Mouse (Mus musculus) frontal cortex, adult (tissue): ENCODE measurements around the gene Grcc10.

Experiments used
- ATAC-seq: cut with Nextera tagmentation; 2 replicates; pipeline ENCODE4 v1.9.2; 2017; ENCODE audit warnings: mild to moderate bottlenecking, moderate library complexity, mixed read lengths; ENCODE audit not compliant: low TSS enrichment

The Grcc10 gene

DNA sequence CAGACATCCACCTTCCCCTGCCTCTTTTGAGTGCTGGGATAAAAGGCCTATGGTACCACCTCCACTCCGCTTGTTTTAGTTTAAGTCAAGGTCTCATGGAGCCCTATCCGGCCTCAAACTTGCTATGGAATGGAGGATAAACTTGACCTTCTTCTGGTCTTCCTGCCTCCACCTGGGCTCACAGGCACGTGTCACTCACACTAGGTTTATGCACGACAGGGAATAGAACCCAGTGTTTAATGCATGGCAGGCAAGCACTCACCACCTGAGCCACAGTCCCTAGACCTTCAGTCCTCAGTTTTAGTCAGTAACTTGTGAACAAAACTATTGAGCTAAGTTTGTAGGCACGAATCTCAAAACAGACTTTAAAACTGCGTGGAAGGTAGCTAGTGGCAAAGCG, 10.1 kb downstream of the Grcc10 start:
- no peak for ATAC-seq

DNA sequence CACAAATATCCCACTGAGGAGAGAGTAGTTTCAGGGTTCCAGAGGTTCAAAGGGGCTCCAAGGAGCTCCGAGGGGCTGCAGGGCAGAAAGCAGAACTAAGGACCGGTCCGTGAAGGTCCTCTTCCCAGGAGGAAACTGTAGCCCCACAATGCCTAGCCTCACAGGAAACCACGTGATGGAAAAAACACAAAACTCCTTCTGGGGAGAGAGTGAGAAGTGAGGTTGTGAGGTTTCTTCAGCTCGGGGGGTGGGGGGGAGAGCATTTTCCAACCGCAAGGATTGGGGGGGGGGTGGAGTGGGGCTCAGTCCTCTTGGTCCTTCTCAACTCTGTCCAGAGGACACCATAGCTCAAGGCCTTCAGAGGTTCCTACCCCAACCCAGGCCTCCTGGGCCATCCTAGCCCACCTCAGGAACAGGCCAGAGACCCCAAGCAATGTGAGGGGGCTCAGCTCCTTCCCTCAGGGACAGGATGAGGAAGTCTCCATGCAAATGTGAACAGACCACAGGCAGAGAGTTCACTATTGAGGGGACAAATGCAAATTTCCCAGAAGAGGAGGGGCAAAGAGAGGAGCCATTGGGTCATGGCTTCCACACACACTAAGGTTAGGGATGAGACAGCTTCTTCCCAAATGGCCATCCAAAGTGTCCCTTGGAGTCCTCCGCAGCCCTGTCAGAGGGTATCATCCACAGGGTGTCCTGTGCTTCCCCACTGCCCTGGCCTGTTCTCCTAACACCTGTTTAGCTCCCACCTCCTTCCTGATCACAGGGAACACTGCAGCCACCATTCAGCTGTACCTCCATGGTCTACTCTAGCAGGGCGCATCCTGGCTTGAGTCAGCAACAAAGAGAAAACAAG, 11.1 kb downstream of the Grcc10 start:
- ATAC-seq, result no peak

DNA sequence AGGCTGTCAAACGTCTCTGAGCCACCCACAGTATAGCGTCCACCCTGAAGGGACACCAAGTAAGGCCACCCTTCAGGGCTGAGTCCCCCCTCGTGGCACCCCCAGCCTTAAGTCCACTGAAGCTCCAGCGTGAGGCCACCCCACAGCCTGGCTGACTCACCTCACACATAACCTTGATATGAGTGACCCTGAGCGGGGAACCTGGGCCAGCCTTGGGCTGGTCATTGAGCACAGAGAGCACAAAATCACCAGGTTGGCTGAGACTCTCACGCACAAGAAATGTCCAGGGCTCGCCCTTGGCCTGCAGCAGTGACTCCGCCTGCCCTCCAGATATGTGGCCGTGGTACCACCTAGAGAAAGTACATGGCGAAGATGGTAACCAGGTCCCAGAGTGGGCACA, 12.6 kb downstream of the Grcc10 start:
- ATAC-seq, result no peak

DNA sequence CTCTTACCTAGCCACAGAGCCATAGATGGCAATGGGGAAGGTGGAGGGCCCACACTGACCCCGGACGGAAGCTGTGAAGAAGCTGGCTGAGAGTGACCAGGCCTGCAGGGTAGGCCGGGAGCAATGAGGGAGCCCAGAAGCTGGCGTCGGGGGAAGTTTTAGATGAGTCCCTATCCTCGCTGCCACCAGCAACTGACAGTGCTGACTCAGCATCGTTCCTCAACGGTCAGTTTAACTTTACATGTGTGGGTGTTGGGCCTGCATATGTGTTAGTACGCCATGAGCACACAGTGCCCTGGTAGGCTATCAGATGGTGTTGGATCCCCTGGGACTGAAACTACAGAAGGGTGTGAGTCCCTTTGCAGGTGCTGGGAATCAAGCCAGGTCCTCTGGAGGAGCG, 16.7 kb downstream of the Grcc10 start:
- no peak for ATAC-seq

DNA sequence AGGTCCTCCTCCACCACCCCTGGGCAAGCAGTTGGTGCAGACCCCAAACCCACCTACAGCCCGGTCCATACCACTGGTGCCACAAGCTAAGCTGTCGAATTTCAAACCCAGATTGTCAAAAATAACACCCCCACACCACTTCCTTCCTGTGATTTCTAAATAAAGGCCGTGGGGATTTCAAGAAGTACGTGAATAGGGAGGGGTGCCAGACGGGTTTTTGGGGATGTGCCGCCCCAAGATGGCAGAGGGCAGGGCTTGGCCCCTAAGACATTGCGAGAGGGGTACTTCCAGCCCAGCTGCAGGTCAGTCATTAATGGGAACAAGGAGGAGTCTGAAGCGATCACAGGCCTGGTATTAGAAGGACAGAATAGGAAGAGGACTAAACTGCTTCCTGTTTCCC, 17.6 kb downstream of the Grcc10 start:
- ATAC-seq, result no peak

DNA sequence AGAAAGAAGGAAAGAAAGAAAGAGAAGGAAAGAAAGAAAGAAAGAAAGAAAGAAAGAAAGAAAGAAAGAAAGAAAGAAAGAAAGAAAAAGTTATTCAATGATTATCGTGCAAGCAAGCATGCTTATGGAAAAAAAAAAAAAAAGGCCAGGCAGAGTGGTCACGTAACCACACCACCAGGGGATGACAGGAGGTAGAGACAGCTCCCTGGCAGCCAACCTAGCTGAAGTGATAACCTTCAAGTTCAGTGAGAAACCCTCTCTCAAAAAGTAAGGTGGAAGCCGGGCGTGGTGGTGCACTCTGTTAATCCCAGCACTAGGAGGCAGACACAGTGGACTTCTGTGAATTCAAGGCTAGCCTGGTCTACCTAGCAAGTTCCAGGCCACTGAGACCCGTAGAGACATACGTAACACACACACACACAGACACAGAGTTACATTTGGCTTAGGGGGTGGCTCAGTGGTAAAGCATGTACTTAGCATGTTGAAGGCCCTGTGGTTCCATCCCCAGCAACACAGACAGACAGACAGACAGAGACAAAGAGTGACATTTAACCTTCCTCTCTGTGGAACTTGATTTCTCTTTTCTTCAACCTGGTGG, 18.2 kb downstream of the Grcc10 start:
- ATAC-seq, result no peak

DNA sequence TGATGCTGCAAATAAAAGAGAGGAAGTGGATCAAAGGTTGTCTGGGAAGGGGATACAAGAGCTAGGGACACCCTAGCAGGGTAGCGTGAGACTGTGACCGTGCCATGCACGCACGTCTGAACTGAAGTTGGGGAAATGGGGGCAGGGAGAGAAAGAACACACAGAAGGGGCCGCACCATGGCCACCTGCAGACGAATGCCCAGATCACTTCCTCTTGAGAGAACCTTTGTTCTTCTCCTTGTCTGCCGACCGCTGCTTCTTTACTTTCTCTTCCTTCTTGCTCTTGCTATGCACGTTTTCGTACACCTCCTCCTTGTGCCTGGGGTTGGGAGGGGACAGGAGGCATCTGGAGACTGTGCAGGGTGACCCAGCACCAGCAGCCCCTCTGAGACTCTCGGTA, 20.3 kb downstream of the Grcc10 start:
- ATAC-seq, result no peak

DNA sequence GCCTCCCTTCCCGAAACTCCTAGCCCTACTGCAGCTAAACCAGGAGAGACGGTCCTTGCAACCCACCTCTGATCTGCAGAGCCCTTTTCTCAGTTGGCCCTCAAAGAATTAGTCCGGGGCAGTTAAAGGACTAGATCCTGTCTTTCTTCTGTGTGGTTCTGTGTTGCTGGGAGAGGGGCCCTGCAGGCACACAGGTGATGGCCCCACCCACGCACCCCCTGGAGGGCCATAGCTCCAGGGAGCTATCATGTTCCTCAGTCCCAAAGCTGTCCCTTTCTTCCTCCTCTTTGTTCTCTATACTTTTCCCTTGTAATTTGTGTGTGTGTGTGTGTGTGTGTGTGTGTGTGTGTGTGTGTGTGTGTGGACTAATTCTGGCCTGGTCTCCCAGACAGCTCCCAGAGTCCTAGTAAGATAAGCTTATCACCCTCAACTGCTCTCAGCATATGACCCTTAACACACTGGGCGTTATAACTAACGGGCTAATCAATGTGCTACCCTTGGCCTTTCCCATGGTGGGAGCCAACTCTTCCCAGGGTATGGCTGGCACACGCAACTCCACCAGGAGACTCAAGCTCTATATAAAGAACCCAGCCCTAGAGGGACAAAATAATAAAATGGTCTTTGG, 21.7 kb downstream of the Grcc10 start:
- ATAC-seq, result no peak

DNA sequence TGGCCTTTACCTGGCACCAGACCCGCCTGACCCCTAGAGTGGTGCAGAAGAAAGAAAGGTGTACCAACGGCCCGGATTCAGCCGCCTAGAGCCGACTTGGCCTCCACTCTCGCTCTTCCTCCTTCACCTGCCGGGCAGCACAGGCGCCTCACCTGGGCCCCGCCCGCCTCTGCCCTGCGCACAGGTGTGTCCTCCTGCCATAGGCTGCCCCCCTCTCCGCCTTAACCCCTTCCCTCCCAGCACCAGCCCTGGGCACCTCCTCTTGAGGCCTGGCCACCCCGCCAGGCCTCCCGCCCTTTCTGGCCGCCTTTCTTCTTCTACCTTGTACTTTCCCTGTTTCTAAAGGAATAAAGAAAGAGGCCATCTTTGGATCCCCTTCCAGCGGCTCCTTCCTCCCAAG, 22.5 kb downstream of the Grcc10 start:
- no peak for ATAC-seq

DNA sequence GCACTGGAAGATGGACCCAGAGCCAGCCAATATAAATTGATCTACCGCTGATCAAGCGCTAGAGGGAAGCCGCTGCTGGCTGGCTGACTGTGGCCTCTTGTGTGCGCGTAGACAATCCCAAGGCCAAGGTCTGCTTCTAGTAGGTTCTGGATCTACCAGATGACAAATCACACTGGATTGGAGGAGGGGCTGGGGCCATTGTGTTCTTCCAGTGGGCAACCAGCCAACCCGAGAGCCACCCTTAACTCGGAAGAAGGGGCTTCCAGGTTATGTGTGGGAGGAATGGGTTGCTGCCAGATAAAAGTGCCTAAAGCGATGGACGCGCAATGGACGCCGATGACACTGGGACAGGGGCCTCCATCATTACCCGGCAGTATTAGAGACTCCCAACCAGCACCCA, 23.2 kb downstream of the Grcc10 start:
- no peak for ATAC-seq

DNA sequence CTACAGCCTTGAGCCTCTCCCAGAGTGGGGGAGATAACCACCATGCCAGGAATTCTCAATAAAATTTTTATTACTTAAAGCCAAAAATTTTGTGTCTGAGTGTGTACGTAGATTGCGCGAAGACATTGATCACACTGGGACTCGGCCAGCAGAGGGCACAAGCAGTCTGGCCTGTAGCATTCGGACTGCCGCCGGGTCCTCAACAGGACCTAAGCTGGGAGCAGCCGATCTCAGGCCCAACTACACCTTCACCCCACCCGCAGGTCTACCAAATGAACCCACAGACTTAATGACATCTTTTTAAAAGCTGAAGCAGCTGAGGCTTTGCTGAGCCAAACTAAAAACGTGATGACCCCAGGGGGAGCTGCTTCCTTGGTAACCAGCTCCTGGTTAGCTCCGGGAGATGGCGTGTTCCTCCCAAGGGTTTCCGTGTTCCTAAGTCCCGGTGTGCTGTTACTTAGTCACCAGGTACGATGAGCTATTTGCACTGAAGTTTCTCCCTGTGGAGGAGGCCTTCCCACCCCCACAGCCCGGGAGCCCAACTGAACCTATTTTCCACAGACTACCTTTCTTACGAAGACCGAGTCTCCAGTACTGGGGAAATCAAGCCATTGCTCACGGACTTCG, 24.2 kb downstream of the Grcc10 start:
- ATAC-seq, result no peak

DNA sequence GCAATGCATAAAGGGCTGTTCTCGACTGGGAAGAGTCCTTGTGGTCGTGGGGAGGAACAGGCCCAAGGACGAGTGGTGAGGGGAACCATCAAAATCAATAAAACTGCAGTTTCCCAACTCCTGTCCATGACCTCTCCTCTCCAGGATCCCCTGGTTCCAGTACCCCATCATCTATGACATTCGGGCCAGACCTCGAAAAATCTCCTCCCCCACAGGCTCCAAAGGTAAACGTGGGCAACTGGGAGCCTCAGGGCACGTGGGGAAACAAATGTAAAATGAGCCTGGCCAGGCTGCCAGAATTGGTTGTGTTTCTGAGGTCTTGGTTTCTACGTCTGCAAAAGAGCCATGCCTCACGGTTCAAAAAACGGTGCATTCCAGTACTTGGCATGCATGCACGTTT, 28.3 kb downstream of the Grcc10 start:
- ATAC-seq, result no peak

DNA sequence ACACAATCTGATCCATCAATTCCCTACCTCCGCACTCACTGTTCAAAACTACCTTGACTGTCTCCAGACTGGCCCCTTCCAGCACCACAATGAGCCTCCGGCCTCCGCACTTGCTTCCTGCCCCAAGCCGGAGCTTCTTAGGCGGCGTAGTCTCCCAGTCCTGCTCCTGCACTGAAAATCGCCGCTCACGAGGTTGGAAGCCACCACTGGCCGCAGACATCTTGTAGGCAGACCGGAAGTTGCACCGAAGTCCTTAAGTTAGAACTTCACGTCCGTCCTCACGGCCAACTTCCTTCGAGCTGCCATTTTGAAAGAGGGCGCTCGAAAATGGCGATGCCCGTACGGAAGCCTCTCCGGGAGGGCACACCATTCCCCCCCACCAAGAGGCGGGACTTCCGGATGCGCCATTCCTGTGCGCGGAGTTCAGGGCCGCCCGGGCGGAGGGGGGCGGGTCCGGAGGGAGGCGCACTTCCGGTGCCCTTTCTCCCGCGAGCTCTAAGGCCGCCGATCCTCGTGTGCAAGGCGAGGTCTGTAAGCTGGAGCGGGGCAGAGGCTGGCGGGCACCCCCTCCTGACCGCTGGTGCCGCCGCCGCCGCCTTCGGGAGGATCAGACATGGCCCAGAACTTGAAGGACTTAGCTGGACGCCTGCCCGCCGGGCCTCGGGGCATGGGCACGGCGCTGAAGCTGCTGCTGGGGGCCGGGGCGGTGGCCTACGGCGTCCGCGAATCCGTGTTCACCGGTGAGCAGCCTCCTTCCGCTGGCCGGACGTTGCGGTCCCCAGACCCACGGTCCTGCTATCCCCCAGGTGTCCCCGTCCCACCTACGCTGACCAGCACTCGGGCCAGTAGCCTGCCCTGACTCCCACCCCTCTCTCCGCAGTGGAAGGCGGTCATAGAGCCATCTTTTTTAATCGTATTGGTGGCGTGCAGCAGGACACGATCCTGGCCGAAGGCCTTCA, 29.1 kb downstream of the Grcc10 start, which contains the start of the genes Emg1 and Phb2:
TSS of gene Emg1 (minus strand) at position 355 of the 959 bp plus-strand sequence.
TSS of gene Phb2 (plus strand) at position 513 of the 959 bp plus-strand sequence.
- peak; percentile 96 for ATAC-seq

DNA sequence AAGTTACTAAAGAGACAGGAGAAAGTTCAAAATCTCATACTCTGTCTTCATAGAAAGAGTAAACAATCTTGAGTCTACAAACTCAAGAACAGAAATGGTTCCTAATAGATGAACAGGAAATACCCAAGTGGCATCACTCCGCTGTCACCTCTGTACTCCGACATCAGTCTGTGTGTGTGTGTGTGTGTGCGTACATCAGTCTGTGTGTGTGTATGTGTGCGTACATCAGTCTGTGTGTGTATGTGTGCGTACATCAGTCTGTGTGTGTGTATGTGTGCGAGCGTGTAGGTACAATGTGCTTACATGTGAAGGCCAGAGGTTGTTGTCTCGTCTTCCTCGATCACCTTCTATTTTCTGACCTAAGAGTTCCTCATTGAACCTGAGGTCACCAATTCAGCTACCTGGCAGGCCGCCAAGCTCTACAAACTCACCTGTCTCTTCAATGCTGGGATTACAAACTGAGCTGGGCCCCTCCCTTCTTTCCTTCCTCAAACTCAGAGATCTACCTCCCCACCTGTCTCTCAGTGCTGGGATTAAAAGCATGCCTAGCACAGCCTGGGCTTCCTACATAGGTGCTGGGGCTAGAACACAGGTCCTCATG, 32.8 kb downstream of the Grcc10 start:
- ATAC-seq, result no peak

DNA sequence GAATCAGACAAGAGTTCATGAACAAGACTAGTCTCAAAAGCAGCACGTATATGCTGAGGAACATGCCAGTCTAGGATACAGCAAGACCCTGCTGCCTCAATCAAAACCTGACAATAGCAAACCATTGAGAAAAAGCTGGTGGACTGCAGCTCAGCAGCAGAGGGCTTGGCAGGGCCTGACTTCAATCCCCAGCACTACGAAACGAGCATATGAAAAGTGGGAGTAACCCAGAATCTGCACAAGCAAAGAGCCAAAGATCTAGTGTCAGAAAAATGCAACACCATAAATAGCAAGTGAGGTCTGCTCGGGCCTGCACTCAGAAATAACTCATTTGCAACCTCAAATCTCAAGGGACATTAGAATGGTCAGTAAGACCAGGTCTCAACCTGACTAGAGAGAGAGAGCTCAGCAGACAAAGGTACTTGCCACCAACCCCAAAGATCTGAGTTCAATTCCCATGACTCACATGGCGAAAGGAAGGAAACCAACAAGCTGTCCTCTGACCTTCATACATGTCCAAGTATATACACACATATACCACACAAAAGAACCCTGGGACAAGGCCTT, 35.0 kb downstream of the Grcc10 start:
- ATAC-seq, result no peak

DNA sequence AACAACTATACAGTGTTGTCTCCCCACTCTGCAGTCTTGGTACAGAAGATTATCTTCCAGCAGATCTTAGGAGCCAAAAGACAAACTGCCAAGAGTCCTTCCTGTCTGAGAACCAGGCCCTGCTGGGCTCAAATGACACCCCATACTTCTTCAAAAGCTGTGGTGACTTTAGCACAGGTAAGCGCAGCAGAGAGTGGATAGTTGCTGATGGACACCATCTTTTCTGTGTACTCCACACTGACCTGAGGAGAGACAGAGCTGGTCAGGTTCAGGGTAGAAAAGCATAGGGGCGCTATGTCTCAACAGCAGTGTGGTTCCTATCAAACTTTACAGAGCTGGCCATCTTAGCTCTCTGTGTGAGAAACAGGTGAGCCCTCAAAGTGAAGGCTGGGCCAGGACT, 36.8 kb downstream of the Grcc10 start:
- ATAC-seq, result no peak

DNA sequence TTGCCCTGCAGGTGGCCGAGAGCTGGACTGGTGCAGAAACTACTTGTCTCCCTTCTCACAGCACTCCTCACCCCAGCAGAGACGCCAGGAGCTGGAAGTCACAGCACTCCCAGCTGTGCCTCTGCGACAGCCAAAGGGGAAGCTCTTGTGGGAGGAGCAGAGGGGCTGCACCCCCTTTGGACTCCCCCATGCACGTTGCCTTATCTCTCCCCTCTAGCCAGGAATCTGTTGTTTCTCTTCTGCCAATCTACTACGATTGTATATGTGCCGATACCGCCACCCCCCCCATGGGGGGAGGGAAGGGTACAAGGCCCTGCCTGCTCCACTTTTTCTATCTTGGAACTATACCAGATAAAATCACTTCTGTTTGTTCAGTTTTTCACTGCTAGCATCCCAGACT, 37.4 kb downstream of the Grcc10 start:
- ATAC-seq, result no peak

DNA sequence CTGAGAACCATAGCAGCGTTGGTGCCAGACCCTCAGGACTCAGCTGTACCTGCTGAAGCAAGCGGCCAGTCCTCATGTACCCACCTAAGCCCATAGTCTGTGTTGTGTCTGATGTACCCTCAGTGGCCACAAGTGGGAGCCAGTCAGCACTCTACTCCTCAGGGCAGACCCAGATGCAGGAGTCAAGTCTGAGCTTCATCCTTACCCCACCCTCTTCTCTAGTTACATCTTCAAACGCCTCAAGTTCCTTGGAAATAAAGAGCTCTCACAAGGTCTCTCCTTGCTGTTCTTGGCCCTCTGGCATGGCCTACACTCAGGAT, 38.4 kb downstream of the Grcc10 start:
- ATAC-seq, result peak; percentile 58

DNA sequence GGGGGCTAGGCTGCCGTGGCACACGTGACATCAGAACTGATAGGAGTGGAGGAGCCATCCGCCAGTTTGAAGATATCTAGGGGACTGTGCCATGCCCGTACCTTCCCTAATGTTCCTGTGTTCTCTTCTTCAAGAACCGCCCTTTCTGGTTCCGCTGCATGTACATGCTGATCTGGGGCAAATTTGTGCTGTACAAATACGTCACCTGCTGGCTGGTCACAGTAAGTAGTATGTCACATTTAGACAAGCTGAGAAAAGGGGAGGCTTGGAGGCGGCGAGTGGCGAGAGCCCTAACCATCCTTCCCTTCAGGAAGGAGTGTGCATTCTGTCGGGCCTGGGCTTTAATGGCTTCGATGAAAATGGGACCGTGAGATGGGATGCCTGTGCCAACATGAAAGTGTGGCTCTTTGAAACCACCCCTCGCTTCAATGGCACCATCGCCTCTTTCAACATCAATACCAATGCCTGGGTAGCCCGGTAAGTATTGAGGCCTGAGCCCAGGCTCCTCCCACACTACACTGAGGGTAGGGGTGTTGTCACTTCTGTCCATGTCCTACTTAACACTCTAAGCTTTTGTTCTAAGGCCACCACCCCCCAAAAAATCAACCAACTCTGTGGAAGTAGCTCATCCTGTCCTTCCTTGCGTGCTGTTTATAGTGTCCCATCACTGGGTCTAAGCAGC, 38.9 kb downstream of the Grcc10 start:
- peak; percentile 32; the same call in 1 of the 2 replicates for ATAC-seq

DNA sequence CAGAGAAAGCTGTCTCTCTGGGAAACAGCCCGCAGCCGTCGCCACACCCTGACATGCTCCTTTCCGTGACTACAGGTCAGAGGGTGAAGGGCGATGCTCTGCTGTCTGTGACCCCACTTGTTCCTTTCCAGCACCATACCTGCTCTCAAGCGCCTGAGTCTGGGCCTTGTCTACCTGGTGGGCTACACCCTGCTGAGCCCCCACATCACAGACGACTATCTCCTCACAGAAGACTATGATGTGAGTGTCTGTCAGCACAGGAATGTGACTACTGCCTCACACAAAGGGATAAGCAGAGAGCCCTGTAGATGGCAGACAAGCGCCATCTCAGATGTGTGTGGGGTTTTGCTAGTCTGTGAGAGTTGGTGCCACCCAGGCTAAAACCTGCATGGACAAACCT, 39.8 kb downstream of the Grcc10 start:
- ATAC-seq, result peak; percentile 35; the same call in 1 of the 2 replicates
